Mouse (Mus musculus) 416B (cell line): ENCODE data around the gene Lrrc42.
A peak's percentile ranks its signal among the peaks of the same experiment; 100 is the strongest.

Source experiments
- DNase-seq: peaks from one replicate; pipeline ENCODE4 v3.0.0; 2011; ENCODE audit warnings: low read depth

Lrrc42 gene

GRCm38 (mm10) chr4:107249471-107249870 lies 3.9 kb downstream of the Lrrc42 start:
- DNase-seq: no peak

- no peak for DNase-seq
These were observed 5.3 kb downstream of the Lrrc42 start for GRCm38 (mm10) chr4:107248061-107248460.

- DNase-seq: no peak
These were observed 6.2 kb downstream of the Lrrc42 start for GRCm38 (mm10) chr4:107247110-107247509.

GRCm38 (mm10) chr4:107246040-107246439 lies 7.3 kb downstream of the Lrrc42 start:
- no peak for DNase-seq

GRCm38 (mm10) chr4:107245368-107245767 lies 8.0 kb downstream of the Lrrc42 start:
- DNase-seq: no peak

GRCm38 (mm10) chr4:107243365-107244333 lies 9.7 kb downstream of the Lrrc42 start:
- no peak for DNase-seq

GRCm38 (mm10) chr4:107240196-107240595 lies 13.1 kb downstream of the Lrrc42 start:
- DNase-seq: no peak

- DNase-seq: no peak
These were observed 15.1 kb downstream of the Lrrc42 start for GRCm38 (mm10) chr4:107238253-107238652.

GRCm38 (mm10) chr4:107232219-107232618 lies 21.1 kb downstream of the Lrrc42 start:
- no peak for DNase-seq

GRCm38 (mm10) chr4:107226313-107226712 lies 27.0 kb downstream of the Lrrc42 start:
- DNase-seq: peak; percentile 64

GRCm38 (mm10) chr4:107223225-107224204 lies 29.8 kb downstream of the Lrrc42 start:
- peak; percentile 42 for DNase-seq

GRCm38 (mm10) chr4:107221524-107221923 lies 31.8 kb downstream of the Lrrc42 start:
- no peak for DNase-seq

- DNase-seq: no peak
These were observed 35.8 kb downstream of the Lrrc42 start for GRCm38 (mm10) chr4:107217574-107217973.

- no peak for DNase-seq
These were observed 39.9 kb downstream of the Lrrc42 start for GRCm38 (mm10) chr4:107213279-107214011.

GRCm38 (mm10) chr4:107211936-107212335 lies 41.4 kb downstream of the Lrrc42 start:
- DNase-seq: no peak

GRCm38 (mm10) chr4:107211465-107211864 lies 41.9 kb downstream of the Lrrc42 start:
- no peak for DNase-seq

- DNase-seq: peak; percentile 82
These were observed 42.7 kb downstream of the Lrrc42 start for GRCm38 (mm10) chr4:107210483-107211097.

GRCm38 (mm10) chr4:107208880-107209279 lies 44.5 kb downstream of the Lrrc42 start, which contains the start of gene Ldlrad1:
Gene Ldlrad1 (plus strand): TSS chr4:107209180.
- DNase-seq: no peak

GRCm38 (mm10) chr4:107207016-107207415 lies 46.3 kb downstream of the Lrrc42 start:
- DNase-seq: no peak

- peak; percentile 57 for DNase-seq
These were observed 50.3 kb downstream of the Lrrc42 start for GRCm38 (mm10) chr4:107203001-107203400.

- DNase-seq: peak; percentile 18
These were observed 51.6 kb downstream of the Lrrc42 start for GRCm38 (mm10) chr4:107201779-107202178.
